Mouse (Mus musculus) heart, postnatal 0 days (tissue): Measurements from ENCODE around the gene Slc7a7.

Experiments
- CTCF ChIP-seq: IDR thresholded peaks from 2 replicates; pipeline ENCODE4 v1.5.1; 2016; ENCODE audit warnings: antibody characterized with exemption, control low read depth, low read depth
- EP300 ChIP-seq: IDR thresholded peaks from 2 replicates; pipeline ENCODE4 v1.6.1; 2016; ENCODE audit warnings: antibody characterized with exemption, low read depth

- TF ChIP-seq EP300 (no peak), CTCF (no peak)
These were observed 26.4 kb upstream of the Slc7a7 start for GRCm38 (mm10) chr14:54443712-54444618.
